Mouse (Mus musculus): ENCODE measurements around the gene Atg16l2. TPM values are rescaled to one million over a fixed set of nuclear protein-coding genes. Genes with fewer than 3 reads are reported as not detected.

Gene Atg16l2
- polyA plus RNA-seq, 1 experiment: 60.5 TPM

DNA sequence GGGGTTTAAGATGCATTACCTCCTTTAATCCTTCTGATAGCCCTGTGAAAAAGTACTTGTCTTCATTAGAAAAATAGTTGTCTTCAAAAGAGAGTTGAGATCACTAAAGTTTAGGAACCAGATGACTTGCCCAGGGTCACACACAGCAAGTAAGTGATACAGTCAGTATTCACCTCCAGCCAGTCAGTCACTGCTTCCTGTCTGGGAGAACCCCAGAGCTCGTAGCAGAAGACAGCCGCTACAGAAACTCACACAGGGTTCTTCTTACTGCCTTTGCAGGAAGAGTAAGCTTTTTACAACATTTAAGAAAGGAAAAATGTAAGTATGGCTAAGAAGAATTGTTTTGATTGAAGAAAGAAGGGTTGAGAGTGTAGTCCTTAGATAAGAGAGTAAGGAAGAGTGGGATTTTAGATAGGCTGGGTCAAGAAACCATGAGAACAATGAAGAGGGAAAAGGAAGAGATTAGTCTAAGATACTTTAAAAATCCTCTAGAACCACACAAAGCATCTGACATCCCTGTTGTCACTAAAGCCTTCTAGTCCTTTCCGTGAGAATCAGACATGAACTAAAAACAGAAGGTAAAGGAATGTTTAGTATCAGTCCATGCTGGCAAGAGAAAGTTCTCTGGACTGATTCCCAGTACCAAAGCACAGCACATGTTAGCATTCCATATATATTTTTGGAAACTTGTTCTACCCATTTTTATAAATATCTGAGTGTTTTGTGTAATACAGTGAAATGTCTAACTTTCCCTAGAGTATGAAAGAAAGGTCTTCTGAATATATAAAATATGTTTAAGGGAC is 34.4 kb downstream of the Atg16l2 start:
- Histone ChIP-seq H3K4me1 (ENCODE audit: control insufficient read depth, insufficient read depth, low read length) (no peaks in the 10 kb centered on the region; the same call in 1 of the 2 replicates), H3K4me3 (replicated peaks; ENCODE audit: insufficient read depth, low read depth, low read length) (no peak overlapping the region), H3K27me3 (ENCODE audit: control insufficient read depth, insufficient read depth, low read length) (no peaks in the 10 kb centered on the region), H3K27ac (ENCODE audit: insufficient read depth, low read length) (no peak overlapping the region)
- DNase-seq: peak in 1 of 2 experiments; percentile 30
- 54% methylated on average over 3 of the region's 3 CpGs for WGBS
- TF ChIP-seq POLR2A (IDR thresholded peaks at IDR 0.05; ENCODE audit: borderline replicate concordance, insufficient read depth, low read length) (no peak), CTCF (IDR thresholded peaks at IDR 0.05; ENCODE audit: borderline replicate concordance, insufficient read depth, low read depth, low read length) (no peak)

DNA sequence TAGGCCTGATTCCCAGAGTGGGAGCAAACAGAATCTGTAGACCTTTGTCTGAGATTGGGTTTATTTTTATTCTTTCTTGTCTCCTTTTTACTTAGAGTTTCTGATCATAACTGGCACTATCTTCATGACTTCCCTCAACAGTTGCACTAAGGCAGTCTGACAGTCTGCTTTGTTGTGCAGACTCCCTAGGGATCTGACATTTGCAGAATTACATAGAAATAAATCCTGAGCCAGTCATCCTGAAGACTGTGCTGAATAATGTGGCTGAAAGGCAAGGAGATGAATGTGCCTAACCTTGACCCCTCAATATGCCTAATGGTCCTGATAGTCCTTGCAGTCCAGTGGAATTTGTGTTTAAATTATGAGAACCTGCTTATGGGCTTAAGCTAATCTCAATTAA is 38.5 kb downstream of the Atg16l2 start:
- no peak overlapping the region for H3K27ac ChIP-seq (ENCODE audit: insufficient read depth, low read length)
- no peaks in the 10 kb centered on the region; the same call in 1 of the 2 replicates for H3K4me1 ChIP-seq (ENCODE audit: control insufficient read depth, insufficient read depth, low read length)
- peak in 1 of 2 experiments; percentile 52 for DNase-seq
- no peak overlapping the region for H3K4me3 ChIP-seq (replicated peaks; ENCODE audit: insufficient read depth, low read depth, low read length)
- no peaks in the 10 kb centered on the region for H3K27me3 ChIP-seq (ENCODE audit: control insufficient read depth, insufficient read depth, low read length)
- TF ChIP-seq CTCF (IDR thresholded peaks at IDR 0.05; ENCODE audit: borderline replicate concordance, insufficient read depth, low read depth, low read length) (no peak), POLR2A (IDR thresholded peaks at IDR 0.05; ENCODE audit: borderline replicate concordance, insufficient read depth, low read length) (no peak)

DNA sequence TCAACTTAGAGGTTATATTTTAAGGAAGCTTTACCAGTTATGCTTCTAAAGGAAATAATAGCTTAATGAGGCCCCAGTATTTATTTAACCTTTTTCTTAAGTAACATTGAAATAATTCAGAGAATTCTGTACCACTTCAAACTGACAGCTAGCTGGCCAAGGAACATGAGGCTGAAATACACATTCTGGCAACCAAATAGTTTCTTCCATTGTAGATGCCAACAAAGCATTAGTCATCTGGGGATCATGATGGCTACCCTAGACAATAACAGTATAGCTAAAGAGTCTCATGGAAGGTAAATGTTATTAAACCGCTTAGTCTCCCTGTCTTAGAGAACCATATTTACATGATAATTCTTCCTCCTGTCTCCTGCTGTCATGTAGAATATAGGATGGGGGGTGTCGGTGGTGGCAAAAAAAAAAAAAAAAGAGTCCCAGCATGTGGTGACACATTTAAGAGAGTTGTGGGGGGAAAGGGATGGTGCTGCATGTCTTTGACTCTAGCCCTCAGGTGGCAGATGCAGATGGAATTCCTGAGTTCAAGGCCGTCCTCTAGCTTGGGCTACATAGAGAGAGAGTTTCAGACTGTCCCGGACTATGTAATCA is 40.0 kb downstream of the Atg16l2 start:
- no peaks in the 10 kb centered on the region for H3K4me1 ChIP-seq (ENCODE audit: control insufficient read depth, insufficient read depth, low read length)
- WGBS: 67% methylated on average over 4 of the region's 4 CpGs
- H3K4me3 ChIP-seq (replicated peaks; ENCODE audit: insufficient read depth, low read depth, low read length): no peak overlapping the region
- H3K27me3 ChIP-seq (ENCODE audit: control insufficient read depth, insufficient read depth, low read length): no peaks in the 10 kb centered on the region
- peak in 1 of 2 experiments; percentile 61 for DNase-seq
- no peak for TF ChIP-seq CTCF (IDR thresholded peaks at IDR 0.05; ENCODE audit: borderline replicate concordance, insufficient read depth, low read depth, low read length)
- TF ChIP-seq POLR2A (IDR thresholded peaks at IDR 0.05; ENCODE audit: borderline replicate concordance, insufficient read depth, low read length): no peak
- no peak overlapping the region for H3K27ac ChIP-seq (ENCODE audit: insufficient read depth, low read length)

DNA sequence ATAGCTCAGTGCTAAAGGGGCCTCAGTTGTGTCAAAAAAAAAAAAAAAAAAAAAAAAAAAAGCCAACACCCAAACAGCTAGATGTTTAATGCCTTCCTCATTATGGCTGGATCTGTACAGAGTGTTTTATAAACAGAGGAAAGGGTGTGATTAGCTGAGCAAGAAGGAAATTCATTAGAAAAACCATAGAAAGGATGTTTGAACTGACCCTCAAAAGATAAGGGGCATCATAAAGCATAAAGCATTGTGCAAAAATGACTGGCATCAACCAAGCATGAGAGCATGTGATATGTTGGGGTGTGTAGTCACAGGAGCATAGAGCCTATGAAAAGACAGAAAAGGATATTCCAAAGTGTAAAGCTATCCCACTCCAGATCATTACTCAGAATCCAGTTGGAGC is 43.6 kb downstream of the Atg16l2 start:
- no peak for TF ChIP-seq POLR2A (IDR thresholded peaks at IDR 0.05; ENCODE audit: borderline replicate concordance, insufficient read depth, low read length)
- no peak for TF ChIP-seq CTCF (IDR thresholded peaks at IDR 0.05; ENCODE audit: borderline replicate concordance, insufficient read depth, low read depth, low read length)
- Histone ChIP-seq H3K27ac (ENCODE audit: insufficient read depth, low read length) (no peak overlapping the region), H3K27me3 (ENCODE audit: control insufficient read depth, insufficient read depth, low read length) (no peaks in the 10 kb centered on the region), H3K4me1 (ENCODE audit: control insufficient read depth, insufficient read depth, low read length) (no peaks in the 10 kb centered on the region), H3K4me3 (replicated peaks; ENCODE audit: insufficient read depth, low read depth, low read length) (no peak overlapping the region)
- DNase-seq: no peak

DNA sequence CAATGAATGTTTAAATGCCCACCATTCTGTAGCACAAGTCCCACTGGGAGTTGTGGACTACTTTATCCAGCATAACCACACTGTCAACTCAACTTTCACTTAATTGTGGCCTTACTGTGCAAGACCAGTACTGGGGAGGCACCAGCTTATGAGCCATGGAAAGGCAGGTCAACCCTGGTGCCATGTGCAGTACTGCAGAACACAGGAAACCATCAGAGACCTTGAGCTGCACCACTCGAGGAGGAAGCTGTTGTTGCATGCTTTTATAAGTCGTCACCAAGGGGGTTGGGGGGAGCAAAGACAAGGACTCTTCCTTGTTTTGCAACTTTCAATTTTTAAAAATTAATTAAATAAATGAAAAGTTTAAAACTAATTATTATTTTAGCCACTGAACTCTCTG is 49.0 kb downstream of the Atg16l2 start:
- Histone ChIP-seq H3K27me3 (ENCODE audit: control insufficient read depth, insufficient read depth, low read length) (no peaks in the 10 kb centered on the region), H3K27ac (ENCODE audit: insufficient read depth, low read length) (no peak overlapping the region), H3K4me1 (ENCODE audit: control insufficient read depth, insufficient read depth, low read length) (no peaks in the 10 kb centered on the region), H3K4me3 (replicated peaks; ENCODE audit: insufficient read depth, low read depth, low read length) (no peak overlapping the region)
- WGBS: 83% methylated on average over 2 of the region's 2 CpGs
- TF ChIP-seq POLR2A (IDR thresholded peaks at IDR 0.05; ENCODE audit: borderline replicate concordance, insufficient read depth, low read length) (no peak), CTCF (IDR thresholded peaks at IDR 0.05; ENCODE audit: borderline replicate concordance, insufficient read depth, low read depth, low read length) (no peak)
- no peak for DNase-seq

DNA sequence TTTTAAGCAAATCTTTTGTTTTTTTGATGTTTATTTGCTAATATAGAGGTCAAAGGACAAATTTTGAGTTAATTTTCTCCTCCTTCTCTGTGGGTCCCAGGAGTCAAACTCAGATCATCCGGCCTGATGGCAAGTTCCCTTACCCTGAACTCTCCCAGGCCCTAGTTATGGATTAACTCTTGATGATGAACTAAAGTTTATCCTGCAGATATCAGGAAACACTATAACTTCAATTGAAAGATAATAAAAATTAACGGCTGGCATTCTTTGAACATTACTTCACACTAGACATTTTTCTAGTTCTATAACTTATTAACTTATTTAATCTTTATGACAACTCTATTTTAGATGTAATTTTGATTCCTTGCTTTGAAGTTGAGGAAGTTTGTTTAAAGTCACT is 52.9 kb downstream of the Atg16l2 start:
- no peak for DNase-seq
- TF ChIP-seq POLR2A (IDR thresholded peaks at IDR 0.05; ENCODE audit: borderline replicate concordance, insufficient read depth, low read length) (no peak), CTCF (IDR thresholded peaks at IDR 0.05; ENCODE audit: borderline replicate concordance, insufficient read depth, low read depth, low read length) (no peak)
- H3K4me3 ChIP-seq (replicated peaks; ENCODE audit: insufficient read depth, low read depth, low read length): no peak overlapping the region
- H3K4me1 ChIP-seq (ENCODE audit: control insufficient read depth, insufficient read depth, low read length): no peaks in the 10 kb centered on the region
- 77% methylated on average over 2 of the region's 2 CpGs for WGBS
- no peak overlapping the region for H3K27ac ChIP-seq (ENCODE audit: insufficient read depth, low read length)
- H3K27me3 ChIP-seq (ENCODE audit: control insufficient read depth, insufficient read depth, low read length): no peaks in the 10 kb centered on the region

DNA sequence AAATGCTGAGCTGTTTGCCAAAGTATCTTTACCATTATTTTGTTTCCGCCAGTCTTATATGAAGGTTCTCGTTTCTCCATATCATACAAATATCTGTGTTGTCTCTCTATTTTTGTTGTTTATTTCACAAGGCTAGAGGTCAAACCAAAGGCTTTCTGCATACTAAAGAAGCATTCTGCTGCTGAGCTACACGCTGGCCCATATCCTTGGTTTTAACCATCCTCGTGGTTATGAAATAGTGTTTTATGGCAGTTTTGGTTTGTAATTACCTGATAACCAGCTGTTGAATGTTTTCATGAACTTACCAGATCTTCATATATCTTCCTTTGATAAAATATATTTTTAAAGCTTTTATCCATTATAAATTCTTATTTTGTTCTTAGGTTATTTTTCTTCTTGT is 53.3 kb downstream of the Atg16l2 start:
- TF ChIP-seq POLR2A (IDR thresholded peaks at IDR 0.05; ENCODE audit: borderline replicate concordance, insufficient read depth, low read length): no peak
- TF ChIP-seq CTCF (IDR thresholded peaks at IDR 0.05; ENCODE audit: borderline replicate concordance, insufficient read depth, low read depth, low read length): no peak
- Histone ChIP-seq H3K4me1 (ENCODE audit: control insufficient read depth, insufficient read depth, low read length) (no peaks in the 10 kb centered on the region), H3K4me3 (replicated peaks; ENCODE audit: insufficient read depth, low read depth, low read length) (no peak overlapping the region), H3K27me3 (ENCODE audit: control insufficient read depth, insufficient read depth, low read length) (no peaks in the 10 kb centered on the region), H3K27ac (ENCODE audit: insufficient read depth, low read length) (no peak overlapping the region)
- WGBS: 96% methylated on average over 4 of the region's 4 CpGs
- DNase-seq: no peak
